Mouse (Mus musculus) naive thymus-derived CD4-positive, alpha-beta T cell, adult 2 months (primary cell): ENCODE measurements around the gene Il1a.
A peak's percentile ranks its signal among the peaks of the same experiment; 100 is the strongest.

Experiments used
- DNase-seq: peaks from one replicate; pipeline ENCODE4 v3.0.0-alpha.2; 2011; ENCODE audit warnings: low read depth

Il1a gene

DNA sequence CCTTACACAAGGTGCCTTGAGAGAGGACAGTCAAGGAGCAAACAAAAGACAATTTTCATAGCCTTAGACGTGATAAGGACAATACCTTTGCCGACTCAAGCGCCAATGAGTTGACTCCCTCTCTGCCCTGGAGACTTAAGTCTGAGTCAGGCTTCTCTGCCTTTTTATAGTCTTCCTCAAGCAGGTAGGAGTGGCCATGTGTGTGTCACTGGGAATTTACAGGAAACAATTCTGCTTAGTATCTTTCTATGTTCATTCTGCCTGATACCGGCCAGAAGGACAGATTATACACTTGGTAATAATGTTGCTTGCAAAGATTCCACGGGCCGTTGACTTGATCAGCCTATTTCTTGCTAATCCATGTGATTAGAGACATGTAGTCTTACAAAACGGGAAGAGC is at the start of gene Il1a:
Gene Il1a, minus strand, starts transcription at position 137 of the 400 bp plus-strand sequence.
- DNase-seq, result no peak

DNA sequence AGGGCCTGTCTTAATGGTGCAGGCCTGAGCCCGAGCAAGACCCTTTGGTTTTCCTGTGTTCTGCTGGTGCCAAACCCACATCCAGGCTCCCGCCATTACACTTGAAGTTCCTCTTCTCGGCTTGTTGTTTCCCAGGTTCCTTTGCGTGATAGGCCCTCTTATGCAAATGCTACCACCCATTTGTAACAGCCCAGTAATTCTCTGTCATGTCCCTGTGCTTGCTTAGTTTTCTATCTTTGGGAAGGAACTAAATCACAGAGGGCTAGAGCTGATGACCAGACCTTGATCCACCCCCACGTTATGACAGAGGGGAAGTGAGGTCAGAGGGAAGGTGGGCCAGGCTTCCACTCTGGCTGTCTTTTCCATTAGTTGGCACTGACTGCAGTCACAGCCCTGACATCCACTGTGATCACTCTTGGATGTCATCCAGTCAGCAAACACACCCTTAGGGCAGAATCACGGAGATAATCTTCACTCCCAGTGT is 28.4 kb upstream of the Il1a start:
- no peak for DNase-seq

DNA sequence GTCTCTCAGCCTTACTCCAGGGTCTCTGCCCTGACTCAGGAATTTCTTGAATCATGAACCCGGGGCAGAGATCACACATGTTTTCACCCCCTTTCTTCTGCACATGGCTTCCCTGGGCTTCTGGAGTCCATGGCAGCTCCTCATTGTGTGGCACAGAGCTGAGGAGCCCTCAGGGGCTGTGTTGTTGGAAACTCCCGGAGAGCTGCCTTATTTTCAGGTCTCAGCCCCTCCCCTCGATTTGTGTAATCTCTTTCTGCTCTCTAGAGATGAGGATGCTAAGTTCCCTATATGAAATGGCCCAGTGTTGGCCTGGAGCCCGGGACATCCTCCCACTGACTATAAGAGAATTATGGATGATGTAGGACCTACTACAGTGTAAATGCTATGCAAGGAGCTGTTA is 23.7 kb upstream of the Il1a start:
- DNase-seq, result no peak

DNA sequence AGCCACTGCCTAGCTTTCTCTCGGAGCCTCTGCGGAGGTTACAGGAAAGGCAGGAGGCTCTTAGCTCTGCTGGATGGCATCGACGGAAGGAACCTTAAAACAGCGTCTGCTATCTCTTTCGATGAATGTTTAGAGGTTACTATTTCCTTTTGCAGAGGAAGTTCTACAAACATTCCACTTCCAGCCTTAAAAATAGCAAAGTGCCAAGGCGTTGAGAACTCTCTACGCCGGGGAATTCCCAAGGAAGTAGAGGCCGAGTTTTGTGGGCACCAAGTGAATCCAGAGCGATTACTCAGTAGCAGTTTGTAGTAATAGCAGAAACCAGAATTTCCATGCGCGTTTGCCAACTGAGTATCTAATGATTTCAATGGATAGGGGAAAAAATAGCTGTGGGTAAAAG is 20.8 kb upstream of the Il1a start:
- no peak for DNase-seq

DNA sequence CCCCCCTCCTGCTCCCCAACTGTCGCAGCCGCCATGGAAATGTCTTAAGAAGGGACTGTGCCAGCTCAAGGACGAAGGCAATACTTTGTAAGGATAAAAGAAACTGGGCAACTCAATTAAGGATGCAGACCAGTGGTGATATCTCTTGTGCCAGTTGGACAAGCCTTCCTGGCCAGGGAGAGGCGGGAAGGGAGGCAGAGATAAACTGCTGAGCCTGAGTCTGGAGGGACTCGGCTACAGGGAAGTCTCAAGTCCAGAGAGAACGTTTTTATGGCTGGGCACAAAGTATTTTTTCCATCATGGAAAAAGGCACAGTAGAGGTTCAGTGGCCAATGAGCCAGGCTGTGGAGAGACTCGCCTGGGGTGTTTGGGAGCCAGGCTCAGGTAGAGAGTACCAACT is 20.3 kb upstream of the Il1a start:
- no peak for DNase-seq

DNA sequence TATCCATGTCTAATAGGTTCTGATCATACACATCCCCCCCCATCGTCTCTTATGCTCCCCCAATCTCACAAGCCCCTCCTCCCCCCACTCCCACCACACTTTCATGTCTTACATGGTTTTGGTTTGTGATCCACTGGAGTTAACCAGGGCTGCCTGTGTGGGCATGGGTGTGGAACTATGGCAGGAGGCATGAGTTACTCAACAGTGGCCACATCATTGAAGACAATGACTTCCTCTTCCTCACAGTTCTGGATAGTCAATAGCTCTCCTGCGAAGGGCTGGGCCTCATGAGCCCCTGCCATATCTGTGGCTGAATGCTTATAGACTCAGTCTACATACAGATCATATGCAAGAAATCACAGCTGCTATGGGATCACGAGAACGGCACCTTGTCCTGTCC is 18.5 kb upstream of the Il1a start:
- no peak for DNase-seq

DNA sequence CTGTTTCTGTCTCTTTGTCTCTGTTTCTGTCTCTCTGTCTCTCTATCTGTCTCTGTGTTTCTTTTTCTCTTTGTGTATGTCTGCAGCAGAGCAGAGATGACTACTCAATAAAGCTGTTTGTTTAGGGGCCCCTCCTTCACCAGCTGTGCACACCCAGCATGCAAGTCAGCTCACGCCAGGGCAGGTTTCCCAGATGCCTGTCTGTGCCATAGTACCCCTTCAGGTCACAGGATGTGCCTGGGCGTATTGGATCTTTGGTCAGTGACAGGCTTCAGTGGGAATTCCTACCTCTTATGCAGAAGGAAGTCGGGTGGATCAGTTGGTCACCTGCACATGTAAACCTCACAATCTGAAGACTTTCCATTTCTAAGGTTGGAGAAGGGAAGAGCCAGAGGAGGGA is 14.4 kb upstream of the Il1a start:
- DNase-seq, result no peak

DNA sequence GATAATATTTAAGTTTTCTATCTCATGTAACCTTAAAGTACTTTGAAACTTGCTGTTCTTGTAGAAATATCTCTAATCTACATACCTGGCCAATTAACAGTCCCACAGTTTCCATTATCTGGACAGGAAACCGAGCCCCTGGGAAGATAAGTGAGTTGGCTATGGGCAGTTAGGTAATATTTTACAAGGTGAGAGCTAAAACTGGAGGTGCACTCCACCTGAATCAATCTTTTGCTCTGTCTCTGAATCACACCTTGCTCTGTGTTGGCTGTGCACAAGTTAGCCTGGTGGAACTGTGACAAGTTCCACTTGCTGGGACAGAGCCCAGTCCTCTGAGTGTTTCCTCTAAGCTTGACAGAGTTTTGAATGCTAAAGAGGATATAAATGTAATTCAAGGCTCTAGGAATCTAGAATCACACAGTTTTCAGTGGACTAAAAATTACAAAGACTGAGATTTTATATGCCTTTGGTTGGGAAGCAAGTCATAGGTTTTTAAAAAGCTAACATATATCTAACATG is 12.4 kb upstream of the Il1a start:
- no peak for DNase-seq

DNA sequence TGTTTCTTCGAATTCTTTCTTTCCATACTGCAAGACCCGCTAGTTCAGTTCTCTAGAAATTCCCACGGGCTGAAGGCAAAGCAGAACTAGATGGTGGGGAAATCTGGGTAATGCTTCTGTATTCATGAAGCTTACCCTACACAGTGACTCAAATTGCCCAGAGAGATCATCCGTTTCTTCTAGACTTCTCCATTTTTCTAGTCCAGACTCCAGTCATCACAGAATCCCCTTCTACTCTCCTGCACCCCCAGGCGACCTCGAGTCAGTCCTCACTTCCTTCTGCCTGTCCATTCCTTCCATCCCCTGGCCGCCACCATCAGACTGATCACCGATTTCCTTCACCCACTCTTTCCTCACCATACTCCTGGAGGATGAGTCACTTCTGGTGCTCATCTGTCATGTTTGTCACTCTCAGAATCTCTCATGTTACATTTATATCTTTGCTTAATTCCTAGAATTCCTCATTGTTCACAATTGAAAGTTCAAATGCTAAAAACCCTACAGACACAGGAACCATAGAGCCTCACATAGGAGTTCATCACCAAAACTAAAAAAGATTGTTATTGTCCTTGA is 10.3 kb upstream of the Il1a start:
- no peak for DNase-seq

DNA sequence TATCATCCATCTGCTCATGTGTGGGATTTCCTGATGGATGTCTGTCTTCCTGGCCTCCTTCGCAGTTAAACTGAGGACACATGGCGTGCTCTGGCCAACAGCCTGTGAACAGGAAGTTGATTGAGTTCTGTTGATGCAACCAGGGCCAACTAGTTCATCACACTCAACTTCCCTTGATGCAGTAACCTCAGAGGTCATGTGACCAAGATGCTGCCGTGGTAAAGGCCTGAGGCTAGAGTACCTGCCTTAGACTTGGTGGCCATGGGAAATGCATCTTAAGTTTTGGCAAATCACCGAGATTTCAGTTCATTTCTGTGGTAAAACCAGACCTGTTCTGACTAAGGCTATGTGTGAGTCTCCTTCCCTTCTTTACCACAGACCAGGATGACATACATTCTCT is 6.1 kb upstream of the Il1a start:
- DNase-seq, result peak; percentile 36

DNA sequence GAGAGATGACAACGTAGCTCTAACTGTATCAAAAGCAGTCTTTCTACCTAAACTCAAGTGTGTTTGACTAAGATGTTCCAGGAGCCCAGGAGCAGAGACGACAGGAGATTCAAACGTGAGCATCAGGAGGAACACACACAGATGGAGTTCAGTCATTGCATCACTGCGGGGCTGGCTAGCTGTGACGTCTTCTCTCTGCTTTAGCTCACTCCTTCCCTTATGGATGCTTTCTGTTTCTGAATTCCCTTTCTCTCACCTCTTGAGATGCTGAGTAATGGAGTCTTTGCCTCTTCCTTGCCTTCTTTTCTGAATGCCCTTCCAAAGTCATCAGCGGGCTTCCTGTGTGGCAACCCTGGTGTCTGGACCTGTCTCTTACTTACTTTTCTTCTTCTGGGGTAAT is 5.1 kb upstream of the Il1a start:
- DNase-seq, result peak; percentile 12

DNA sequence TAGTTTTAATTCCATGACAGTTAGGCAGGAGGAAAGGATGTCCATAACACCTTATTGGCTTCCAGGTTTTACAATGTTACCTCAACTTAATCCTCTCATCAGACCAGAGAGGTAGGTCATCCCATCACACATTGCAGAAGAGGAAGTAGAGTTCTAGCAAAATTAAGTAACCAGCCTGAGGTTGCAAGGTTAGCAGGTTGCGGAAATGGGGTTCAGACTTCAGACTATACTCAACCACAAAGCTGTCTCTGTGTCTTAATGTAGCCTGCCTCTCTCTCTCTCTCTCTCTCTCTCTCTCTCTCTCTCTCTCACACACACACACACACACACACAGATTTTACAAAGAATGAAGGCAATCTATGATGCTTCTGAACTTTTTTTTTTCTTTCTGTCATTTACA is 4.2 kb upstream of the Il1a start:
- peak; percentile 67 for DNase-seq

DNA sequence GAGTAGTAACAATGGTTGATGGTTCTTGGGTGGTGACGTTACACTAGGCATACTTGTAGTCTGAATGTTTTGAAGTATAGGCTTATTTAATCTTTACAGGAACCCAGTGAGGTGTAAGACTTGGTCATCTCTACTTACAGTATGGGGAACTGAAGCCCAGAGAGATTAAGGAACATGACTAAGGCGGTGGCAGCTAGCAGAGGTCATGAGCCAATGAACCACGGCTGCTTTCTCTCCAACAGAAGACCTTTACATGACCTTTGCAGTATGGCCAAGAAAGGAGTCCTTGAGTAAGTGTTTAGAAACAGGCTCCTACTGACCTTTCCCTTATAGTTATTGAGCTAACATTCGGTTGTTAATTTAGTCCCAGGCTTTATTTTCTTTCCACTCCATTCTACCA is 3.8 kb downstream of the Il1a start:
- no peak for DNase-seq

DNA sequence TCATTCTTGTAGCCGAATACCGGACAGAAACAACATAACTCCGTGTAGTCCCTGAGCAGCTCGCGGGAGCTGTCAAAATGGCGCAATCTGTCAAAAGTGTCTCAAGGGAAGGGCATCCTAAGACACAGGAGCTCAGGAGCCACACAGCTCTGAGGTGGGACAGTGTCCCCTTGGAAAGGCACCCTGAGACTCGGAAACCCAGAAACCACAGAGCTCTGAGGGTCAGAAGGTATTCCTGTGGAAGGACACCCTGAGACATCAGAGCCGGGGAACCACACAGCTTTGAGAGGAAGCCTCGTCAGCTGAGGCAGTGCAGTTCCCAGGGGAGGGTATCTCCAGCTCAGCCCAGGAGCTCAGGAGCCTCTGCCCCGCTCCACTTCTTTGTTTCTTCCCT is 12.2 kb downstream of the Il1a start:
- DNase-seq, result no peak

DNA sequence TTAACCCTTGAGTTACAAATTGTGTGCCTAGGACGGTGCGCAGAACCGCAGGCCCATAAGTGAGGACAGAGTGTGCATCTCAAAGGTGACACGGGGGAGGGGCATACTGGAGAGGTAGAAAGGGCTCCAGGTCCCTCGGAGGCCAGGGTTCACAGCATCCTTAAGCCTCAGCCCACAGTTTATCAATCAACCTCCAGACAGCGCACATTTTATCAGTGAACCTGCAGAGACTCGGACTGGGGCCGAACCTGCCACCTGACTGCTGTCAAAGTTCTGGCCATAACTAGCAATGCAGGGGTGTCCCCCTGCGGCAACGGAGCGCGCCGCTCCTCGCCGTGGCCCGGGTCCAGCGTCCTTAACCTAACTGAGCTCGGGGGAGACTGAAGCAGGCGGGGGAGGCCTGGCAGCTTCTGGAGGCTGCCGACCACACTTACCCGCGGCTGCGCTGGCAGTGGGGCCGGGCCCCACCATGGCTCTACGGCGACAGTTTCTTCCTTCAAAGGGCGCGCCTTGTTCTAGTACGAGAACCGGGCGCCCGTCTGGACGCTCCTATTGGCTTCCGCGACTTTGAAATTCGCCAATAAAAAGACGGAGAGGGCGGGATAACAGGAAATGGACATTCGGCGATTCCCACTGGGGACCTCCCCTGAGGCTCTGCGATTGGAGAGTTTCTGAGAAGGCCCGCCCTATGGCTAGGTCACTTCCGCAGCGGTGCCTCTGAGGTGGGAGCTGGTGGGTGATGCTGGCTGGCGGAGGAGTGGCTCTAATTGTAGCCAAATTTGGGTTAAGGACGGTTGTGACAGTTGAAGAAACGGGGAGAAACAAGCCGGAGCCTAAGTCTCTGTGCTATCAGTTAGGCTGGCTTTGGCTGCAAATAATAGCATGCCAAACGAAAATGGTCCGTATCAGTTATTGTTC is 12.8 kb downstream of the Il1a start, which contains the start of gene Ckap2l:
Gene Ckap2l, minus strand, starts transcription at position 542 of the 918 bp plus-strand sequence.
- DNase-seq, result peak; percentile 98

DNA sequence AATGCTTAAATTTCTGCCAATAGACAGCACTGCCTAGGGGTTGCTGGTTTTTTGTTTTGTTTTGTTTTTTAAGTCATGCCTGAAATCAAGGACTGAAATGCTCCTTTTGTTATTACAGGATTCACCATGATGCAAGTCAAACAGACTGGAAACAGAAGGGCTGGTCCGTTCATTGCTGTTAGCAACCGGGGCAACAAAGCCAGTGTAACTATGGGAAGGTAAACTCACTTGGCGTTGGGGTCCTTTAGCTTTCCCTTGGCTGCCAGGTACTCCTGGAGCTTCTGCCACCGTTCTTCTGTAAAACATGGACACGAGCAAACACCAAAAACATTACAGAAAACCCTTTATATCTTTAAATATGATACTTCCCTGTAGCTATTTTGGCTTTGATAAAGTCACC is 13.7 kb downstream of the Il1a start:
- peak; percentile 12 for DNase-seq

DNA sequence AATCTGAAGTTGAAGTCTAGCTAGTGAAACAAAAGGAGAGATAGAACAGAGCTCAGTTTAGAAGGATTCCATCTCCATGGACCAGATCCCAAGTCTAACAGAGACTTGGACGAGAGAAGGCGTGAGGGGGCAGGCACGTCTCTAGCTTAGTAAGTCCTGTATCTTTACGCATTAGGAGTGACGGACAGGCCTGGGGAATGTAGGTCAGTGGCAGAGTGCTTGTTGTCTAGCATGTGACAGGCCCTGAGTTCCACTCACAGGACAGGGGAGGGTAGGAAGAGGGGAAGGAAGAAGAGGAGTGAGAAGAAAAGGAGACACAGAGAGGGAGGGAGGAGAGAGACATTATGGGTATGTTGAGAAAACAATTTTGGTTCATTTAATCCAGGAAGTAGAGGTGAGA is 14.7 kb downstream of the Il1a start:
- no peak for DNase-seq

DNA sequence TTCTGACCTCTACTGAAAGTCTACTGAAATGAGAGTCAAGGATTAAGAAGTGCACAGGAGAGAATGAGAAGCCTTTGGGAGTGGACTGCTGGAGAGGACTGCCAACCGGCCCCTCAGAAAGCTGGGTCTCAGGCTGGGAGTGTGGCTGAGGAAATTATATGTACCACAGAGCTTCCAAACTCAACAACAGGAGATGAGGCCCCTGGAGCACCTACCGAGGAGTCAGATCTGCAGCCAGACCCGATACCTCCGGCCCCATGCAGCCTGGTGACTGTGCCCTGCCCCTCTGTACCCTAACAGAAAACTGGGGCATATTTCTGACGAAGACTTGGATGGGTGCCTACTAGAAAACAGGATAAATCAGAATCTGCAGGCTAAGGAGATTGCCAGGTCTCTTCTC is 35.9 kb downstream of the Il1a start:
- no peak for DNase-seq

DNA sequence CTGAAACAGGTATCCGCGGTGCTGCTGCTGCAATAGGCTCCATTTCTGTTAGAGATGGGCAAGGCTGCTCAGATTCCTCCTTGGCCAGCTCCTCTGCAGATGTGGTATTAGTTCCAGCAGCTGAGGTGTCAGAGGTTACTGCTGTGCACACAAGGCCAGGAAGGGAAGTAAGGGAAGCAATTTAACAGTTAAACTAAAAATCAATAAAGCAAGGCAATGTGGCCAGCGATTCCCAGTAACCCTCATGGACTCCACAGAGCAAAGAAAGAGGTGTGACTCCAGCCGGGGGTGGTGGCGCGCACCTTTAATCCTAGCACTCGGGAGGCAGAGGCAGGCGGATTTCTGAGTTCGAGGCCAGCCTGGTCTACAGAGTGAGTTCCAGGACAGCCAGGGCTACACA is 39.2 kb downstream of the Il1a start:
- no peak for DNase-seq

DNA sequence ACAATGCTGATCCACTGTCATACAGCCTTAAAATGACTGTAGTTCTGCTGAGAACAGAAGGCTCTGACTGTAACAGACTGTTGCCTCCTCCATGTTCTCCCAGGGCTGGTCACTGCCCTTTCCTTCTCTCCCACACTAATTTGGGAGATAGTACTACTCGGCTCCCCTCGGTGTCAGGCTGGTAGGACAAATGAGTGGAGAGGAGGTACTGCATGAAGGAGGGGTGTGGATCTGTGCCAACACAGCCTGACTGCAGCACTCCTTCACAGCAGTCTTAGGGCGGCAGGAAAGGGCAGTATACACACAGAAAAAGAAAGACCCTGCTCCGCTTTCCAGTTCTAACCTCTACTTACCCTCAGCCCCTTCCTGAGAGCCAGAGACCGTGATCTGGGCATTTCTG is 39.8 kb downstream of the Il1a start:
- no peak for DNase-seq

DNA sequence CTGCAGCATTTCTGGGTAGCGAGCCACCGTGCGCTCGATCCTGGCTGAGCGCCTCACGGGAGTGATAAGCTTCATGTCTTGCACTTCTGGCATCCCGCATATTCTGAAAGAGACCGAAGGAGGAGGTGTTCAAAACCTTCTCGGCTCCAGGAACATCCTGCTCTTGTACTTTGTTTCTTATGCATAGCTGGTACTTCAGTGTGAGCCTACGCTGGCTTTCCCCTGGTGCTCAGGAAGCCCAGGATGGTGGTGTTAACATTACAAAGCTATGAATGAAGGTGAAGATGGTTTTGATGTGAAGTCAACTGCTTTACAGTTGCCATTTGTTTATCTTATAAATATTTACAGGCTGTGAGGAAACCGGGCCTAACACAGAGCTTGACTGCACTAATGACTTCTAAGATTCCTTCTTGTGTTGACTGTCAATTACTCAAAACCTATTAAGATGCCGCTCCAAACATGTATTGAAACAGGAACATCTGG is 40.6 kb downstream of the Il1a start:
- no peak for DNase-seq

DNA sequence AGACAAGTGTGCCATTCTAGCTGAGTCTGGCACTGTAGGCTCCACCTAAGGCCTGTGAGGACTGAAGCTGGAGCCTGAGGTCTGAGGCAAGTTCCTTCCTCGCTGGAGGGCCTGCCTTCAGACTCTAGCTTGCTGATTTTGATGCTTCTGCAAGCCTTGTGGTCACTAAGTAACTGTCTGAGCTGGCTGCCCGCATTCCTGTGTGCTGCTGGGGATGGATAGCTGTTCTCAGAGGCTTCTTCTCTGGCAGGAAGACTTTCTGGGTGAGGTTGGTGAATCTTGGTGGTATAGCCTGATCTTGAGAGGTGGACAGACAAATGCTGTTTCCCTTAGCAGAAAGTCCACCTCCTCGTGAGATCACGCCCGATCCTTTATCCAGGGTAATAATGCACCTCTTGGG is 42.0 kb downstream of the Il1a start:
- DNase-seq, result no peak

DNA sequence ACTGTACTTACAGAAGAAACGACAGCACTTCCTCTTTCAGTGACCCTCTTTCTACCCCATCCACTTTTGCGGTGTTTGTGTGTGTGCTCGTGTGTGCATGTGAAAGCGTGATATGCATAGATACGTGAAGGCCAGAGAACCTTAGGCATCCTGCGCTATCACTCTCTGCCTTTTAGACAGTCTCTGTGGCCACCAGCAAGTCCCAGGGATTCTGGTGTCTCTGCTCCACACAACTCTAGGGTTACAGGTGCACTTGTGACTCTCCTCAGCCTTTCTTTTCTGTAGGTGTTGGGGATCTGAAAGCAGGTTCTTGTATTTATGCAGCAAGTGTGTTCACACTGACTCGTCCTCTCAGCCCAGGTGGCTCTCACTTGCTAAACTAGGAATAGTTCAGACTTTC is 44.5 kb downstream of the Il1a start:
- DNase-seq, result no peak
